8 mouse cellular contexts compared by ENCODE assay signal in the genomic region with DNA sequence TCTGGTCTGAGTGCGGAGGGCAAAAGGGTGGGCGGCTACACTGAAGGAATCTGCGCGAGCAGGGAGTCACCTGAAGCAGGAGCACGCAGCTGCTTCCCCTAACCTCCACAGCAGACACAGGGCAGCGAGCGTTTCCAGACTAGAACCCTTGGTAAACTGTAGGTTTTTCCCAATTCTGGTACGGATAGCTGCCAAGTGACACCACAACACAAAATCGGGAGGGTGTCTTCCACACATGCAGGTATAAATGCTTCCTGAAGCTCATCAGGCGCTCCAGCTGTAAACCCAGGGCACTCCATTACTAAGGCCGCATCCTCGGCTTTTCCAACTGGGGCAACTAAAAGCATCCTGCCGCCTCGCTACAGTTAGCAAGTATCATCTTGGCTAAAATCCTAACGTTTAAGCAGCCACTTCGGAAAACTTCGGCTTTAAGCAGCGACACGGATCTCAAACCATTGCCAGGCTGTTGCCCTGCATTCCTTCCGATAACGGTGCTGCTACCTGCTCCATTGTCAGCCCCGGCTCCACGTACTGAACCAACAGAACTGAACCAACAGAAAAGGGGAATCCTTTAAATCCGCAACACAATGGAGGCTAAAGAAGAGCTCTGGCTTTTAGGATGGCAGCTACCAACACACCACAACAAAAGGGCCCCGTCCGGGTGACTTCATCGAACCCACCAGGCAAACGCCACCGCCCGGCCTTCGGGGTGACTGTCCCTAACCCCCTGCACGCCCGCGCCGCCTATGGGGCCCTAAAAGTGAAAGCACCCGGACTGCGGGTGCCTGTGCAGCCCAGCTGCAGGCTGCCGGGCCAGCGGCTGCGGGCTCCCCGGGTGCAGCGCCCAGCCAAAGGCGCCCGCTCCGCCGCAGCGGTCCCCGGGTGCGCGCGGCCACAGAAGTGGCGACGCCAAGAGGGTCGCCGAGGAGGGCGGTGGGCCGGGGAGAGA. TPM values are rescaled to one million over a fixed set of nuclear protein-coding genes. Genes with fewer than 3 reads are reported as not detected.
DNase-seq lines count a peak whose midpoint lies in the region; ATAC-seq and TF ChIP-seq lines count a peak whose summit lies in the region.

No protein-coding gene starts in this region.

- intact Hi-C loops in heart, postnatal 10 days (cut with DNase I) = loop anchor here (1.0 to 10.0 kb wide), 4 partner anchors 45 to 273 kb away; partner anchors contain the start of genes N4bp2, Pds5a, Smim14 and Ube2k

- peak overlapping the region; percentile 91 for H3K27ac ChIP-seq in forebrain, embryonic 12.5 days
- peak overlapping the region; percentile 96 for H3K27ac ChIP-seq in neural tube, embryonic 14.5 days (ENCODE audit: low read depth, low read length)
- H3K27ac ChIP-seq in testis, adult 2 months (ENCODE audit: control insufficient read depth, insufficient read depth, low read depth, low read length) = peak overlapping the region; percentile 85

- H3K4me1 ChIP-seq in forebrain, embryonic 12.5 days = peaks cover 11% of the 10 kb centered on the region
- H3K4me1 ChIP-seq in neural tube, embryonic 14.5 days (ENCODE audit: control insufficient read depth, insufficient read depth, low read length) = peaks cover 13% of the 10 kb centered on the region; the same call in 1 of the 2 replicates
- H3K4me1 ChIP-seq in testis, adult 2 months (ENCODE audit: control insufficient read depth, insufficient read depth, low read length) = peaks cover 7% of the 10 kb centered on the region

- H3K4me2 ChIP-seq in forebrain, embryonic 12.5 days = peak overlapping the region; percentile 81
- H3K4me2 ChIP-seq in neural tube, embryonic 14.5 days (ENCODE audit: low read depth, low read length) = peak overlapping the region; percentile 93

- TF ChIP-seq POLR2A in testis, adult 2 months (IDR thresholded peaks at IDR 0.05; ENCODE audit: control insufficient read depth, low read depth, low read length) = no peak

- H3K4me3 ChIP-seq in forebrain, embryonic 12.5 days (replicated peaks) = peak overlapping the region; percentile 94
- peak overlapping the region; percentile 94 for H3K4me3 ChIP-seq in neural tube, embryonic 14.5 days (ENCODE audit: low read depth, low read length)
- H3K4me3 ChIP-seq in testis, adult 2 months (ENCODE audit: control insufficient read depth, low read depth, low read length) = peak overlapping the region; percentile 87

- peak overlapping the region; percentile 92 for H3K9ac ChIP-seq in forebrain, embryonic 12.5 days
- H3K9ac ChIP-seq in neural tube, embryonic 14.5 days (replicated peaks; ENCODE audit: low read depth, low read length) = peak overlapping the region; percentile 98

- no peaks in the 10 kb centered on the region for H3K9me3 ChIP-seq in forebrain, embryonic 12.5 days
- H3K9me3 ChIP-seq in neural tube, embryonic 14.5 days (ENCODE audit: control insufficient read depth, low read length) = no peaks in the 10 kb centered on the region

- peaks cover 3% of the 10 kb centered on the region; the same call in 1 of the 2 replicates for H3K27me3 ChIP-seq in forebrain, embryonic 12.5 days
- no peaks in the 10 kb centered on the region for H3K27me3 ChIP-seq in neural tube, embryonic 14.5 days (ENCODE audit: control insufficient read depth, insufficient read depth, low read length)
- no peaks in the 10 kb centered on the region for H3K27me3 ChIP-seq in testis, adult 2 months (ENCODE audit: control insufficient read depth, insufficient read depth, low read length)

- DNase-seq in c-Kit-negative CD71-positive TER-119-positive erythroid progenitor cells, embryonic 14.5 days (ENCODE audit: low read depth, low spot score) = peak; percentile 26
- peak; percentile 80 to 83 for DNase-seq in heart, postnatal 10 days
- DNase-seq in layer of hippocampus, adult 11-12 months (ENCODE audit: low spot score) = peak; percentile 66
- DNase-seq in lung, adult 18-20 months = peak; percentile 74 to 76

- ATAC-seq in CD4-positive, CD25-positive, alpha-beta regulatory T cell, adult 4 months = peak; percentile 48
- peak; percentile 89 for ATAC-seq in forebrain, embryonic 12.5 days (ENCODE audit: low FRiP score)
- ATAC-seq in neural tube, embryonic 14.5 days (ENCODE audit: low read depth) = peak; percentile 84

- no peaks in the 10 kb centered on the region for H3K36me3 ChIP-seq in forebrain, embryonic 12.5 days (replicated peaks)
- H3K36me3 ChIP-seq in neural tube, embryonic 14.5 days (ENCODE audit: control insufficient read depth, insufficient read depth, low read length) = no peaks in the 10 kb centered on the region
- no peaks in the 10 kb centered on the region for H3K36me3 ChIP-seq in testis, adult 2 months (ENCODE audit: control insufficient read depth, insufficient read depth, low read length)

- TF ChIP-seq CTCF in testis, adult 2 months (IDR thresholded peaks at IDR 0.05; ENCODE audit: control insufficient read depth, insufficient read depth, insufficient replicate concordance, low read depth, low read length) = no peak

- under 1% methylated on average over 57 of the region's 57 CpGs for WGBS in forebrain, embryonic 12.5 days
- WGBS in neural tube, embryonic 14.5 days = under 1% methylated on average over 57 of the region's 57 CpGs

RNA-seq across cellular contexts. Expression of gene Gm43552, which starts 0.6 kb away (rescaled TPM):
- not detected for polyA plus RNA-seq in CD4-positive, CD25-positive, alpha-beta regulatory T cell, adult 4 months (2017; shearing (Covaris generic))
- polyA plus RNA-seq in forebrain, embryonic 12.5 days (2016; fragmentation: Nextera tagmentation; extraction: Ambion mirVana) = not detected in 2 replicates
- not detected for total RNA-seq in heart, postnatal 10 days (2021)
- polyA plus RNA-seq in neural tube, embryonic 14.5 days (2014; fragmentation: Nextera tagmentation; extraction: Ambion mirVana) = not detected in 2 replicates
- not detected in 2 replicates for polyA plus RNA-seq in testis, adult 2 months (2012; rRNA removed)

RNA-seq across cellular contexts. Expression of gene Smim14, which starts 44.9 kb away (rescaled TPM):
- 100 to 1,000 TPM; 155 to 157 TPM for polyA plus RNA-seq in CD4-positive, CD25-positive, alpha-beta regulatory T cell, adult 4 months (2017; shearing (Covaris generic))
- 113 and 118 TPM in 2 replicates for polyA plus RNA-seq in forebrain, embryonic 12.5 days (2016; fragmentation: Nextera tagmentation; extraction: Ambion mirVana)
- total RNA-seq in heart, postnatal 10 days (2021) = 100 to 1,000 TPM; 102 to 107 TPM
- 228 and 230 TPM in 2 replicates for polyA plus RNA-seq in neural tube, embryonic 14.5 days (2014; fragmentation: Nextera tagmentation; extraction: Ambion mirVana)
- 130 and 131 TPM in 2 replicates for polyA plus RNA-seq in testis, adult 2 months (2012; rRNA removed)

RNA-seq across cellular contexts. Expression of gene Ube2k, which starts 45.0 kb away (rescaled TPM):
- 100 to 1,000 TPM in 1 of 2 experiments, 10 to 100 TPM in 1; 97.1 to 108 TPM for polyA plus RNA-seq in CD4-positive, CD25-positive, alpha-beta regulatory T cell, adult 4 months (2017; shearing (Covaris generic))
- 185 and 192 TPM in 2 replicates for polyA plus RNA-seq in forebrain, embryonic 12.5 days (2016; fragmentation: Nextera tagmentation; extraction: Ambion mirVana)
- 10 to 100 TPM; 80.3 to 81.8 TPM for total RNA-seq in heart, postnatal 10 days (2021)
- polyA plus RNA-seq in neural tube, embryonic 14.5 days (2014; fragmentation: Nextera tagmentation; extraction: Ambion mirVana) = 143 and 179 TPM in 2 replicates
- 138 and 149 TPM in 2 replicates for polyA plus RNA-seq in testis, adult 2 months (2012; rRNA removed)

RNA-seq across cellular contexts. Expression of gene Ugdh, which starts 56.3 kb away (rescaled TPM):
- 10 to 100 TPM; 11.3 to 12.2 TPM for polyA plus RNA-seq in CD4-positive, CD25-positive, alpha-beta regulatory T cell, adult 4 months (2017; shearing (Covaris generic))
- 78.7 and 85.9 TPM in 2 replicates for polyA plus RNA-seq in forebrain, embryonic 12.5 days (2016; fragmentation: Nextera tagmentation; extraction: Ambion mirVana)
- 10 to 100 TPM; 31.5 to 32.1 TPM for total RNA-seq in heart, postnatal 10 days (2021)
- polyA plus RNA-seq in neural tube, embryonic 14.5 days (2014; fragmentation: Nextera tagmentation; extraction: Ambion mirVana) = 31.3 and 40.8 TPM in 2 replicates
- 1.3 TPM in 2 replicates for polyA plus RNA-seq in testis, adult 2 months (2012; rRNA removed)

Comparison
In these comparisons a context has a peak if more than half of its experiments do, and no peak if none do; other contexts are left out.
1. Peak in every context shown above with its lines: DNase-seq, ATAC-seq, H3K4me3 ChIP-seq and H3K27ac ChIP-seq.
2. DNase-seq: peak in every context shown above with its lines; median percentile 82 in heart, postnatal 10 days; 75 in lung, adult 18-20 months; 66 in layer of hippocampus, adult 11-12 months; 26 in c-Kit-negative CD71-positive TER-119-positive erythroid progenitor cells, embryonic 14.5 days.